Mouse (Mus musculus): ENCODE measurements around the gene Casp8ap2.

Gene Casp8ap2

DNA sequence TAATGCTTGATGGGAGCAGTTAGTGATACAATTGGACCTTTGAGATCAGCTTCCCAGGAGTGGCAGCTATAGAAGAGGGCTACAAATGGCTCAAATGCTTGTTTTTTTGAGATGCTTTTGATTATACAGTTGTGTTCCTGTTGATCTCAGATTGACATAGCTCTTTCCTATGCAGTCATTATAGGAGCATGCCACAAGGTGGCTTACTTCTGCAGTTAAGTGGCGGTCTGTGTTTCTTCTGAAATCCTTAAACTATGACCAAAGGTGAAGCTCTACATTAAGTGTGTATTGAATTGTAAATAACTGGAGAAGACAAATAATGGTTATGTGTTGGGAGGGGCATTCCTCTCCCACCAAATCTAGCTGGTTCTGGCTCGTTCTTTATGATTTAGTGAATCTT is 54.6 kb downstream of the Casp8ap2 start:
- no peak for DNase-seq

- no peak for DNase-seq
Measured at GRCm38 (mm10) chr4:32674025-32674424, 58.8 kb downstream of the Casp8ap2 start.

- no peak for DNase-seq
Measured at GRCm38 (mm10) chr4:32677471-32677870, 62.2 kb downstream of the Casp8ap2 start.

- DNase-seq: peak; percentile 5
Measured at GRCm38 (mm10) chr4:32680843-32681242, 65.6 kb downstream of the Casp8ap2 start.

DNA sequence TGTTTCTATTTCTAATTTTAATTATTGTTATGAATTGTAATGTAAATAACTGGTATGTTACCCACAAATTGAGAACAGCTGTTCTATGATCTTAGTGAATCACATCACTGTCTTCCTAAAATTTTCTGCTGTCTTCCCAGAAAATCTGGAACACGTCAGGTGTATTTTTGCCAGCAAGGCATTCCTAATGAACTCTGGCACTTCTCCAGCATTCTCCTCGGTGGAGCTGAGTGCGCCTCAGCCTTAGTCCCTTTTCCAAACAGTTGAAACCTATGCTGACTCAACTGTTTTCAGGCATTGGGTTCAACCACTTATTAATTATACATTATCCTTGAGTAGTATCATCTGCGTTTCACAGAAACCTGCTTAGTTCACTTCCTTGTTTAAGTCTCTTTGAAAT is 67.2 kb downstream of the Casp8ap2 start:
- no peak for DNase-seq

GRCm38 (mm10) chr4:32683061-32683582 is 67.9 kb downstream of the Casp8ap2 start:
- DNase-seq: no peak

Measured in retina, postnatal 1 day (tissue).